Mouse (Mus musculus): Measurements from ENCODE around the gene Pik3r4. TPM values are rescaled to one million over a fixed set of nuclear protein-coding genes. Genes with fewer than 3 reads are reported as not detected.

The Pik3r4 gene
- polyA plus RNA-seq, 1 experiment from 2014 or later, result 18.0 TPM

Other genes with a start within 250 kb of the Pik3r4 start
- 14.9 and 15.8 TPM in 2 replicates for gene Aste1, start 247.6 kb upstream of the Pik3r4 start, polyA plus RNA-seq (2015; fragmentation: Nextera tagmentation; extraction: Ambion mirVana)
- gene Nek11, start 247.5 kb upstream of the Pik3r4 start, polyA plus RNA-seq (2015; fragmentation: Nextera tagmentation; extraction: Ambion mirVana), result 2.0 and 2.3 TPM in 2 replicates
- 66.1 and 66.8 TPM in 2 replicates for gene Atp2c1, start 115.7 kb upstream of the Pik3r4 start, polyA plus RNA-seq (2015; fragmentation: Nextera tagmentation; extraction: Ambion mirVana)
- gene Col6a6, start 185.2 kb downstream of the Pik3r4 start, polyA plus RNA-seq (2015; fragmentation: Nextera tagmentation; extraction: Ambion mirVana), result 0.01 and 0.03 TPM in 2 replicates

Measured in forebrain, embryonic 13.5 days (tissue).